Mouse (Mus musculus) layer of hippocampus, adult 18-20 months (tissue): Measurements from ENCODE around the gene Pkig. TPM values are rescaled to one million over a fixed set of nuclear protein-coding genes. Genes with fewer than 3 reads are reported as not detected.
"Not testable (repeated sequence)": the region's sequence is repeated elsewhere in the genome, so short reads cannot be mapped to it uniquely, and the experiment has no call there.

Source experiments
- DNase-seq, 2 experiments: peaks; one replicate each; pipeline ENCODE4 v3.0.0; 2022; ENCODE audit warnings: low spot score in 2 of 2
- long read RNA-seq: library from polyadenylated mRNA; stranded (forward); transcript quantifications from one replicate; pipeline ENCODE4 v2.0.0, GENCODE M21; 2021
- total RNA-seq, 2 experiments: library from RNA; stranded (reverse); gene quantifications; 2 replicates each; pipeline ENCODE4 v1.2.3; 2021

The Pkig gene
- total RNA-seq: 100 to 1,000 TPM in 1 of 2 experiments, 10 to 100 TPM in 1; 98.0 to 101 TPM
- long read RNA-seq, transcript Pkig-201 (4 exons, 1,036 nt): major isoform, 58 of 86 reads
- long read RNA-seq, transcript Pkig-204 (4 exons, 762 nt): minor isoform, 8 of 86 reads
- long read RNA-seq, partial matches to known transcripts: 10 of 86 reads
- long read RNA-seq, other reads (novel, unspliced or antisense): 6 of 86 reads

GRCm38 (mm10) chr2:163657975-163658886 lies at the start of gene Pkig:
TSS of gene Pkig (plus strand) at chr2:163658386.
- peak; percentile 81 to 87 for DNase-seq

- DNase-seq: no peak
Observed at GRCm38 (mm10) chr2:163609281-163609975, 48.8 kb upstream of the Pkig start.

GRCm38 (mm10) chr2:163611176-163611575 lies 47.0 kb upstream of the Pkig start:
- no peak for DNase-seq

GRCm38 (mm10) chr2:163613206-163613605 lies 45.0 kb upstream of the Pkig start:
- no peak for DNase-seq

GRCm38 (mm10) chr2:163613990-163614389 lies 44.2 kb upstream of the Pkig start:
- no peak for DNase-seq

- no peak for DNase-seq
Observed at GRCm38 (mm10) chr2:163615401-163615800, 42.8 kb upstream of the Pkig start.

- peak in 1 of 2 experiments; percentile 45 for DNase-seq
Observed at GRCm38 (mm10) chr2:163615906-163616651, 42.1 kb upstream of the Pkig start.

GRCm38 (mm10) chr2:163616652-163617227 lies 41.4 kb upstream of the Pkig start:
- DNase-seq: no peak

- no peak for DNase-seq
Observed at GRCm38 (mm10) chr2:163617232-163617863, 40.8 kb upstream of the Pkig start.

GRCm38 (mm10) chr2:163617874-163618273 lies 40.3 kb upstream of the Pkig start:
- no peak for DNase-seq

GRCm38 (mm10) chr2:163620451-163620850 lies 37.7 kb upstream of the Pkig start:
- DNase-seq: no peak

GRCm38 (mm10) chr2:163621401-163621800 lies 36.8 kb upstream of the Pkig start:
- DNase-seq: not testable (repeated sequence)

GRCm38 (mm10) chr2:163631223-163631622 lies 27.0 kb upstream of the Pkig start:
- DNase-seq: no peak

GRCm38 (mm10) chr2:163631715-163632114 lies 26.5 kb upstream of the Pkig start:
- no peak for DNase-seq

GRCm38 (mm10) chr2:163634211-163634610 lies 24.0 kb upstream of the Pkig start:
- DNase-seq: no peak

GRCm38 (mm10) chr2:163636057-163636456 lies 22.1 kb upstream of the Pkig start:
- DNase-seq: no peak

GRCm38 (mm10) chr2:163637655-163638266 lies 20.4 kb upstream of the Pkig start:
- DNase-seq: no peak

GRCm38 (mm10) chr2:163640493-163640892 lies 17.7 kb upstream of the Pkig start:
- DNase-seq: no peak

- no peak for DNase-seq
Observed at GRCm38 (mm10) chr2:163641681-163642080, 16.5 kb upstream of the Pkig start.
